Mouse (Mus musculus): Measurements from ENCODE around the gene Hdac4. TPM values are rescaled to one million over a fixed set of nuclear protein-coding genes. Genes with fewer than 3 reads are reported as not detected.
A peak's percentile ranks its signal among the peaks of the same experiment; 100 is the strongest.

Hdac4 gene
- polyA plus RNA-seq, 1 experiment from 2014 or later: 12.5 TPM

GRCm38 (mm10) chr1:92215131-92215638 is 19.7 kb upstream of the Hdac4 start:
- 72% methylated on average over 8 of the region's 8 CpGs for WGBS (ENCODE audit: insufficient replicate concordance)
- Histone ChIP-seq H3K9ac (ENCODE audit: low read depth, low read length) (no peak overlapping the region), H3K4me1 (ENCODE audit: control insufficient read depth, insufficient read depth, low read length) (peaks cover 17% of the 10 kb centered on the region), H3K4me2 (no peak overlapping the region), H3K27me3 (ENCODE audit: control insufficient read depth, insufficient read depth, low read length) (no peaks in the 10 kb centered on the region), H3K27ac (ENCODE audit: low read depth, low read length) (no peak overlapping the region), H3K36me3 (ENCODE audit: control insufficient read depth, insufficient read depth, low read length) (no peaks in the 10 kb centered on the region), H3K4me3 (ENCODE audit: low read depth, low read length) (no peak overlapping the region), H3K9me3 (replicated peaks; ENCODE audit: control insufficient read depth, low read length) (no peaks in the 10 kb centered on the region)
- no peak for ATAC-seq (replicated peaks; ENCODE audit: insufficient number of reproducible peaks, low FRiP score, low TSS enrichment)

- no peak overlapping the region for H3K4me3 ChIP-seq (ENCODE audit: low read depth, low read length)
- 29% methylated on average over 13 of the region's 13 CpGs for WGBS (ENCODE audit: insufficient replicate concordance)
- H3K9ac ChIP-seq (ENCODE audit: low read depth, low read length): 0 out of 2 replicates have a peak overlapping the region, but pooled peaks have one; percentile 8
- peaks cover 17% of the 10 kb centered on the region for H3K4me1 ChIP-seq (ENCODE audit: control insufficient read depth, insufficient read depth, low read length)
- H3K4me2 ChIP-seq: no peak overlapping the region
- no peaks in the 10 kb centered on the region for H3K9me3 ChIP-seq (replicated peaks; ENCODE audit: control insufficient read depth, low read length)
- H3K27ac ChIP-seq (ENCODE audit: low read depth, low read length): no peak overlapping the region
- ATAC-seq (replicated peaks; ENCODE audit: insufficient number of reproducible peaks, low FRiP score, low TSS enrichment): 0 out of 2 replicates have a peak, but pooled peaks have one; percentile 49
- H3K27me3 ChIP-seq (ENCODE audit: control insufficient read depth, insufficient read depth, low read length): no peaks in the 10 kb centered on the region
- H3K36me3 ChIP-seq (ENCODE audit: control insufficient read depth, insufficient read depth, low read length): no peaks in the 10 kb centered on the region
Observed at GRCm38 (mm10) chr1:92212003-92212750, 16.7 kb upstream of the Hdac4 start.

- no peak overlapping the region for H3K27ac ChIP-seq (ENCODE audit: low read depth, low read length)
- H3K36me3 ChIP-seq (ENCODE audit: control insufficient read depth, insufficient read depth, low read length): no peaks in the 10 kb centered on the region
- no peak overlapping the region for H3K4me2 ChIP-seq
- no peak overlapping the region for H3K4me3 ChIP-seq (ENCODE audit: low read depth, low read length)
- no peak for ATAC-seq (replicated peaks; ENCODE audit: insufficient number of reproducible peaks, low FRiP score, low TSS enrichment)
- no peaks in the 10 kb centered on the region; the same call in 1 of the 2 replicates for H3K9me3 ChIP-seq (replicated peaks; ENCODE audit: control insufficient read depth, low read length)
- no peaks in the 10 kb centered on the region for H3K4me1 ChIP-seq (ENCODE audit: control insufficient read depth, insufficient read depth, low read length)
- H3K9ac ChIP-seq (ENCODE audit: low read depth, low read length): no peak overlapping the region
- no peaks in the 10 kb centered on the region for H3K27me3 ChIP-seq (ENCODE audit: control insufficient read depth, insufficient read depth, low read length)
- WGBS (ENCODE audit: insufficient replicate concordance): 77% methylated on average over 17 of the region's 17 CpGs
Observed at GRCm38 (mm10) chr1:92202639-92203352, 7.3 kb upstream of the Hdac4 start.

- Histone ChIP-seq H3K9ac (ENCODE audit: low read depth, low read length) (no peak overlapping the region), H3K4me2 (no peak overlapping the region), H3K36me3 (ENCODE audit: control insufficient read depth, insufficient read depth, low read length) (no peaks in the 10 kb centered on the region), H3K27me3 (ENCODE audit: control insufficient read depth, insufficient read depth, low read length) (no peaks in the 10 kb centered on the region; the same call in 1 of the 2 replicates), H3K4me1 (ENCODE audit: control insufficient read depth, insufficient read depth, low read length) (no peaks in the 10 kb centered on the region), H3K4me3 (ENCODE audit: low read depth, low read length) (no peak overlapping the region), H3K9me3 (replicated peaks; ENCODE audit: control insufficient read depth, low read length) (no peaks in the 10 kb centered on the region), H3K27ac (ENCODE audit: low read depth, low read length) (no peak overlapping the region)
- ATAC-seq (replicated peaks; ENCODE audit: insufficient number of reproducible peaks, low FRiP score, low TSS enrichment): no peak
- 68% methylated on average over 3 of the region's 3 CpGs for WGBS (ENCODE audit: insufficient replicate concordance)
Observed at GRCm38 (mm10) chr1:92190463-92190862, 5.0 kb downstream of the Hdac4 start.

GRCm38 (mm10) chr1:92187137-92187536 is 8.4 kb downstream of the Hdac4 start:
- Histone ChIP-seq H3K9me3 (replicated peaks; ENCODE audit: control insufficient read depth, low read length) (no peaks in the 10 kb centered on the region), H3K4me2 (no peak overlapping the region), H3K9ac (ENCODE audit: low read depth, low read length) (no peak overlapping the region), H3K27ac (ENCODE audit: low read depth, low read length) (no peak overlapping the region), H3K4me1 (ENCODE audit: control insufficient read depth, insufficient read depth, low read length) (no peaks in the 10 kb centered on the region), H3K27me3 (ENCODE audit: control insufficient read depth, insufficient read depth, low read length) (no peaks in the 10 kb centered on the region; the same call in 1 of the 2 replicates), H3K36me3 (ENCODE audit: control insufficient read depth, insufficient read depth, low read length) (no peaks in the 10 kb centered on the region), H3K4me3 (ENCODE audit: low read depth, low read length) (no peak overlapping the region)
- no peak for ATAC-seq (replicated peaks; ENCODE audit: insufficient number of reproducible peaks, low FRiP score, low TSS enrichment)
- WGBS (ENCODE audit: insufficient replicate concordance): 78% methylated on average over 3 of the region's 3 CpGs

- Histone ChIP-seq H3K4me3 (ENCODE audit: low read depth, low read length) (no peak overlapping the region), H3K27ac (ENCODE audit: low read depth, low read length) (no peak overlapping the region), H3K27me3 (ENCODE audit: control insufficient read depth, insufficient read depth, low read length) (no peaks in the 10 kb centered on the region; the same call in 1 of the 2 replicates), H3K4me1 (ENCODE audit: control insufficient read depth, insufficient read depth, low read length) (peaks cover 5% of the 10 kb centered on the region; the same call in 1 of the 2 replicates), H3K9me3 (replicated peaks; ENCODE audit: control insufficient read depth, low read length) (no peaks in the 10 kb centered on the region), H3K36me3 (ENCODE audit: control insufficient read depth, insufficient read depth, low read length) (no peaks in the 10 kb centered on the region), H3K4me2 (no peak overlapping the region), H3K9ac (ENCODE audit: low read depth, low read length) (no peak overlapping the region)
- WGBS (ENCODE audit: insufficient replicate concordance): 66% methylated on average over 1 of the region's 1 CpGs
- ATAC-seq (replicated peaks; ENCODE audit: insufficient number of reproducible peaks, low FRiP score, low TSS enrichment): no peak
Observed at GRCm38 (mm10) chr1:92184600-92184999, 10.9 kb downstream of the Hdac4 start.

GRCm38 (mm10) chr1:92183101-92183790 is 12.3 kb downstream of the Hdac4 start:
- no peak for ATAC-seq (replicated peaks; ENCODE audit: insufficient number of reproducible peaks, low FRiP score, low TSS enrichment)
- WGBS (ENCODE audit: insufficient replicate concordance): 65% methylated on average over 5 of the region's 5 CpGs

GRCm38 (mm10) chr1:92181970-92182369 is 13.5 kb downstream of the Hdac4 start:
- no peak overlapping the region for H3K27ac ChIP-seq (ENCODE audit: low read depth, low read length)
- H3K36me3 ChIP-seq (ENCODE audit: control insufficient read depth, insufficient read depth, low read length): no peaks in the 10 kb centered on the region
- H3K9ac ChIP-seq (ENCODE audit: low read depth, low read length): no peak overlapping the region
- H3K4me2 ChIP-seq: no peak overlapping the region
- H3K9me3 ChIP-seq (replicated peaks; ENCODE audit: control insufficient read depth, low read length): no peaks in the 10 kb centered on the region
- H3K4me3 ChIP-seq (ENCODE audit: low read depth, low read length): no peak overlapping the region
- H3K27me3 ChIP-seq (ENCODE audit: control insufficient read depth, insufficient read depth, low read length): no peaks in the 10 kb centered on the region; the same call in 1 of the 2 replicates
- 86% methylated on average over 2 of the region's 2 CpGs for WGBS (ENCODE audit: insufficient replicate concordance)
- ATAC-seq (replicated peaks; ENCODE audit: insufficient number of reproducible peaks, low FRiP score, low TSS enrichment): no peak
- peaks cover 24% of the 10 kb centered on the region for H3K4me1 ChIP-seq (ENCODE audit: control insufficient read depth, insufficient read depth, low read length)

More at GRCm38 (mm10) chr1:92183101-92183790, 12.3 kb downstream of the Hdac4 start:
- no peaks in the 10 kb centered on the region for H3K36me3 ChIP-seq (ENCODE audit: control insufficient read depth, insufficient read depth, low read length)
- H3K4me2 ChIP-seq: no peak overlapping the region
- H3K27ac ChIP-seq (ENCODE audit: low read depth, low read length): no peak overlapping the region
- no peak overlapping the region for H3K4me3 ChIP-seq (ENCODE audit: low read depth, low read length)
- no peaks in the 10 kb centered on the region for H3K9me3 ChIP-seq (replicated peaks; ENCODE audit: control insufficient read depth, low read length)
- no peaks in the 10 kb centered on the region; the same call in 1 of the 2 replicates for H3K27me3 ChIP-seq (ENCODE audit: control insufficient read depth, insufficient read depth, low read length)
- H3K4me1 ChIP-seq (ENCODE audit: control insufficient read depth, insufficient read depth, low read length): peaks cover 11% of the 10 kb centered on the region
- no peak overlapping the region for H3K9ac ChIP-seq (ENCODE audit: low read depth, low read length)

Data from heart, embryonic 11.5 days (tissue).